8 mouse cellular contexts compared by ENCODE assay signal in genomic region chr5:124115531-124115930, GRCm38 (mm10). TPM values are rescaled to one million over a fixed set of nuclear protein-coding genes. Genes with fewer than 3 reads are reported as not detected.
DNase-seq lines count a peak whose midpoint lies in the region; ATAC-seq and TF ChIP-seq lines count a peak whose summit lies in the region.

No protein-coding gene starts in this region.

- peak overlapping the region; percentile 86 for H3K27ac ChIP-seq in kidney, embryonic 15.5 days
- H3K27ac ChIP-seq in bone marrow, adult 2 months (ENCODE audit: control insufficient read depth, insufficient read depth, low read depth, low read length, poor library complexity) = 0 out of 2 replicates have a peak overlapping the region, but pooled peaks have one; percentile 74
- H3K27ac ChIP-seq in hindbrain, embryonic 16.5 days (ENCODE audit: low read depth, low read length) = peak overlapping the region; percentile 78
- H3K27ac ChIP-seq in midbrain, postnatal 0 days (ENCODE audit: low read depth, low read length) = peak overlapping the region; percentile 81; the same call in 1 of the 2 replicates

- H3K9ac ChIP-seq in kidney, embryonic 15.5 days = peak overlapping the region; percentile 96
- H3K9ac ChIP-seq in hindbrain, embryonic 16.5 days (ENCODE audit: low read depth, low read length) = peak overlapping the region; percentile 82
- no peak overlapping the region for H3K9ac ChIP-seq in midbrain, postnatal 0 days (replicated peaks; ENCODE audit: low read length, poor library complexity, severe bottlenecking)

- peak overlapping the region; percentile 98 for H3K4me3 ChIP-seq in kidney, embryonic 15.5 days (replicated peaks)
- H3K4me3 ChIP-seq in bone marrow, adult 2 months (replicated peaks; ENCODE audit: control insufficient read depth, low read depth, low read length) = peak overlapping the region; percentile 99
- peak overlapping the region; percentile 63 for H3K4me3 ChIP-seq in hindbrain, embryonic 16.5 days (ENCODE audit: low read length)
- peak overlapping the region; percentile 82 for H3K4me3 ChIP-seq in midbrain, postnatal 0 days (ENCODE audit: low read depth, low read length)

- peaks cover 40% of the 10 kb centered on the region for H3K4me1 ChIP-seq in kidney, embryonic 15.5 days
- H3K4me1 ChIP-seq in bone marrow, adult 2 months (ENCODE audit: control insufficient read depth, insufficient read depth, low read length) = peaks cover 2% of the 10 kb centered on the region
- H3K4me1 ChIP-seq in hindbrain, embryonic 16.5 days (ENCODE audit: control insufficient read depth, insufficient read depth, low read depth, low read length) = peaks cover 30% of the 10 kb centered on the region
- peaks cover 16% of the 10 kb centered on the region for H3K4me1 ChIP-seq in midbrain, postnatal 0 days (ENCODE audit: insufficient read depth, low read length)

- ATAC-seq in kidney, embryonic 15.5 days (replicated peaks; ENCODE audit: low FRiP score) = no peak
- ATAC-seq in hindbrain, embryonic 16.5 days = no peak
- ATAC-seq in midbrain, postnatal 0 days (ENCODE audit: low FRiP score) = no peak
- no peak for ATAC-seq in monocyte, adult 5-6 weeks (replicated peaks; ENCODE audit: insufficient number of reproducible peaks, low FRiP score, low TSS enrichment, poor library complexity, severe bottlenecking)

- no peak for DNase-seq in kidney, postnatal 10 days
- no peak for DNase-seq in midbrain, postnatal 0 days (ENCODE audit: low spot score)
- no peak for DNase-seq in retina, postnatal 1 day
- DNase-seq in spleen, postnatal 4 days (ENCODE audit: low spot score in 2 of 2) = no peak

- no peak for TF ChIP-seq POLR2A in bone marrow, adult 2 months (IDR thresholded peaks at IDR 0.05; ENCODE audit: borderline replicate concordance, control insufficient read depth, low read depth, low read length)

- H3K9me3 ChIP-seq in kidney, embryonic 15.5 days (replicated peaks) = no peaks in the 10 kb centered on the region
- no peaks in the 10 kb centered on the region for H3K9me3 ChIP-seq in hindbrain, embryonic 16.5 days (ENCODE audit: control insufficient read depth, low read length)
- H3K9me3 ChIP-seq in midbrain, postnatal 0 days (ENCODE audit: low read length) = no peaks in the 10 kb centered on the region

- TF ChIP-seq CTCF in bone marrow, adult 2 months (IDR thresholded peaks at IDR 0.05; ENCODE audit: control insufficient read depth, insufficient read depth, low read length) = no peak
- no peak for TF ChIP-seq CTCF in midbrain, postnatal 0 days (IDR thresholded peaks at IDR 0.05)

- 25% methylated on average over 7 of the region's 7 CpGs for WGBS in kidney, embryonic 15.5 days
- WGBS in bone marrow, adult 2 months = 30% methylated on average over 7 of the region's 7 CpGs
- 25% methylated on average over 7 of the region's 7 CpGs for WGBS in hindbrain, embryonic 16.5 days
- WGBS in midbrain, postnatal 0 days = 21% methylated on average over 7 of the region's 7 CpGs

- H3K27me3 ChIP-seq in kidney, embryonic 15.5 days = no peaks in the 10 kb centered on the region
- H3K27me3 ChIP-seq in hindbrain, embryonic 16.5 days (replicated peaks; ENCODE audit: control insufficient read depth, insufficient read depth, low read length) = no peaks in the 10 kb centered on the region
- H3K27me3 ChIP-seq in midbrain, postnatal 0 days (ENCODE audit: insufficient read depth, low read length) = no peaks in the 10 kb centered on the region

- peaks cover 46% of the 10 kb centered on the region for H3K36me3 ChIP-seq in kidney, embryonic 15.5 days
- peaks cover 7% of the 10 kb centered on the region for H3K36me3 ChIP-seq in hindbrain, embryonic 16.5 days (ENCODE audit: control insufficient read depth, insufficient read depth, low read length)
- peaks cover 36% of the 10 kb centered on the region for H3K36me3 ChIP-seq in midbrain, postnatal 0 days (ENCODE audit: insufficient read depth, low read length)

- H3K4me2 ChIP-seq in kidney, embryonic 15.5 days = peak overlapping the region; percentile 93
- peak overlapping the region; percentile 95 for H3K4me2 ChIP-seq in hindbrain, embryonic 16.5 days (ENCODE audit: low read length)
- H3K4me2 ChIP-seq in midbrain, postnatal 0 days (ENCODE audit: low read depth, low read length, poor library complexity, severe bottlenecking) = peak overlapping the region; percentile 97

RNA-seq across cellular contexts. Expression of gene Arl6ip4, which starts 0.4 kb away (rescaled TPM):
- polyA plus RNA-seq in kidney, embryonic 15.5 days (2015; fragmentation: Nextera tagmentation; extraction: Ambion mirVana) = 101 and 108 TPM in 2 replicates
- 72.3 and 112 TPM in 2 replicates for polyA plus RNA-seq in bone marrow, adult 2 months (2011; ENCODE audit: insufficient read depth, insufficient read length, low replicate concordance, missing spikeins)
- polyA plus RNA-seq in hindbrain, embryonic 16.5 days (2015; fragmentation: Nextera tagmentation; extraction: Ambion mirVana) = 75.3 and 81.1 TPM in 2 replicates
- total RNA-seq in midbrain, postnatal 0 days (2014; rRNA removed) = 40.8 and 47.3 TPM in 2 replicates
- polyA plus RNA-seq in midbrain, postnatal 0 days (2015; fragmentation: Nextera tagmentation; extraction: Ambion mirVana) = 120 and 124 TPM in 2 replicates
- 53.4 to 79.6 TPM (median 61.8 TPM) in 3 replicates for total RNA-seq in monocyte, adult 5-6 weeks (2017)

RNA-seq across cellular contexts. Expression of gene Ogfod2, which starts 3.4 kb away (rescaled TPM):
- 22.5 and 24.7 TPM in 2 replicates for polyA plus RNA-seq in kidney, embryonic 15.5 days (2015; fragmentation: Nextera tagmentation; extraction: Ambion mirVana)
- 14.8 and 35.5 TPM in 2 replicates for polyA plus RNA-seq in bone marrow, adult 2 months (2011; ENCODE audit: insufficient read depth, insufficient read length, low replicate concordance, missing spikeins)
- polyA plus RNA-seq in hindbrain, embryonic 16.5 days (2015; fragmentation: Nextera tagmentation; extraction: Ambion mirVana) = 41.9 and 44.2 TPM in 2 replicates
- total RNA-seq in midbrain, postnatal 0 days (2014; rRNA removed) = 54.5 and 70.4 TPM in 2 replicates
- 36.2 and 39.5 TPM in 2 replicates for polyA plus RNA-seq in midbrain, postnatal 0 days (2015; fragmentation: Nextera tagmentation; extraction: Ambion mirVana)
- total RNA-seq in monocyte, adult 5-6 weeks (2017) = 10.7 to 21.5 TPM (median 14.4 TPM) in 3 replicates

RNA-seq across cellular contexts. Expression of gene Abcb9, which starts 19.9 kb away (rescaled TPM):
- 1.5 and 1.7 TPM in 2 replicates for polyA plus RNA-seq in kidney, embryonic 15.5 days (2015; fragmentation: Nextera tagmentation; extraction: Ambion mirVana)
- polyA plus RNA-seq in bone marrow, adult 2 months (2011; ENCODE audit: insufficient read depth, insufficient read length, low replicate concordance, missing spikeins) = 5.9 and 7.4 TPM in 2 replicates
- polyA plus RNA-seq in hindbrain, embryonic 16.5 days (2015; fragmentation: Nextera tagmentation; extraction: Ambion mirVana) = 27.2 and 28.1 TPM in 2 replicates
- 41.7 and 42.1 TPM in 2 replicates for total RNA-seq in midbrain, postnatal 0 days (2014; rRNA removed)
- 29.6 and 30.1 TPM in 2 replicates for polyA plus RNA-seq in midbrain, postnatal 0 days (2015; fragmentation: Nextera tagmentation; extraction: Ambion mirVana)
- 1.6 to 4.0 TPM (median 2.5 TPM) in 3 replicates for total RNA-seq in monocyte, adult 5-6 weeks (2017)
